Mouse (Mus musculus) MEL (cell line): ENCODE results near the gene Tbx3. TPM values are rescaled to one million over a fixed set of nuclear protein-coding genes. Genes with fewer than 3 reads are reported as not detected.

Source experiments
- DNase-seq: peaks from one replicate; pipeline ENCODE4 v3.0.0; 2011; ENCODE audit warnings: low read depth, low spot score
- H3K27ac ChIP-seq: 2 replicates; pipeline ENCODE4 v1.5.1; 2012; ENCODE audit warnings: low read depth, mild to moderate bottlenecking, control low read depth, low read length, moderate library complexity; ENCODE audit not compliant: control insufficient read depth
- H3K27me3 ChIP-seq, 2 experiments: fragments of 150-350 bp in 1 of 2; sonication (generic) in 1 of 2; 2 replicates each; pipeline ENCODE4 v1.6.1; 2012; ENCODE audit warnings: low read length in 2 of 2, mild to moderate bottlenecking in 2 of 2, improper control_type of control experiment in 1 of 2, moderate library complexity in 1 of 2; ENCODE audit not compliant: insufficient read depth in 2 of 2, control insufficient read depth in 1 of 2
- H3K36me3 ChIP-seq, 2 experiments: 2 replicates each; pipeline ENCODE4 v1.6.1; 2012 to 2014; ENCODE audit warnings: low read length in 2 of 2, improper control_type of control experiment in 1 of 2, inconsistent platforms in 1 of 2, mild to moderate bottlenecking in 1 of 2; ENCODE audit not compliant: insufficient read depth in 2 of 2, control insufficient read depth in 1 of 2
- H3K4me1 ChIP-seq, 2 experiments: fragments of 150-350 bp in 1 of 2; sonication (generic) in 1 of 2; 2 replicates each; pipeline ENCODE4 v1.6.1; 2012; ENCODE audit warnings: low read length in 2 of 2, improper control_type of control experiment in 1 of 2, mild to moderate bottlenecking in 1 of 2; ENCODE audit not compliant: insufficient read depth in 2 of 2, control insufficient read depth in 1 of 2
- H3K4me3 ChIP-seq, 2 experiments: fragments of 150-350 bp in 1 of 2; sonication (generic) in 1 of 2; 2 replicates each; pipeline ENCODE4 v1.5.1; 2012; ENCODE audit warnings: low read depth in 2 of 2, low read length in 2 of 2, mild to moderate bottlenecking in 2 of 2, moderate library complexity in 2 of 2, control low read depth in 1 of 2, improper control_type of control experiment in 1 of 2; ENCODE audit not compliant: control insufficient read depth in 1 of 2, insufficient read depth in 1 of 2
- H3K79me2 ChIP-seq: 2 replicates; pipeline ENCODE4 v1.6.1; 2012; ENCODE audit warnings: mild to moderate bottlenecking, low read length, moderate library complexity; ENCODE audit not compliant: control insufficient read depth, poor library complexity, insufficient read depth
- H3K9ac ChIP-seq: 2 replicates; pipeline ENCODE4 v1.6.1; 2012; ENCODE audit warnings: low read depth, mild to moderate bottlenecking, control low read depth, low read length, moderate library complexity; ENCODE audit not compliant: control insufficient read depth, poor library complexity, severe bottlenecking
- H3K9me3 ChIP-seq: fragments of 150-350 bp; sonication (generic); replicated peaks from 2 replicates; pipeline ENCODE4 v1.6.1; 2012; ENCODE audit warnings: mild to moderate bottlenecking, low read length, improper control_type of control experiment, moderate library complexity; ENCODE audit not compliant: insufficient read depth
- BHLHE40 ChIP-seq: IDR thresholded peaks from 2 replicates; pipeline ENCODE4 v1.6.1; 2012; ENCODE audit warnings: low read depth, mild to moderate bottlenecking, inconsistent platforms, low read length, improper control_type of control experiment, borderline replicate concordance
- CHD1 ChIP-seq: IDR thresholded peaks from 2 replicates; pipeline ENCODE4 v1.6.1; 2012; ENCODE audit warnings: low read depth, mild to moderate bottlenecking, inconsistent platforms, low read length, improper control_type of control experiment
- CHD2 ChIP-seq: IDR thresholded peaks from 2 replicates; pipeline ENCODE4 v1.6.1; 2011; ENCODE audit warnings: low read length, improper control_type of control experiment
- CTCF ChIP-seq, 3 experiments: IDR thresholded peaks in 2 of 3; conservative IDR thresholded peaks in 1 of 3; 2 replicates each; pipeline ENCODE4 v1.5.1; 2011 to 2012; ENCODE audit warnings: low read length in 3 of 3, low read depth in 2 of 3, mild to moderate bottlenecking in 2 of 3, improper control_type of control experiment in 1 of 3, inconsistent platforms in 1 of 3, mixed read lengths in 1 of 3, moderate library complexity in 1 of 3; ENCODE audit not compliant: control insufficient read depth in 1 of 3, insufficient read depth in 1 of 3, poor library complexity in 1 of 3, severe bottlenecking in 1 of 3
- ELF1 ChIP-seq: IDR thresholded peaks from 2 replicates; pipeline ENCODE4 v1.6.1; 2014; ENCODE audit warnings: low read depth, mild to moderate bottlenecking, inconsistent platforms, low read length, improper control_type of control experiment, moderate library complexity
- EP300 ChIP-seq, 2 experiments: IDR thresholded peaks; 2 replicates each; pipeline ENCODE4 v1.6.1; 2011; ENCODE audit warnings: improper control_type of control experiment in 2 of 2, low read length in 2 of 2, low read depth in 1 of 2, mild to moderate bottlenecking in 1 of 2
- ETS1 ChIP-seq: IDR thresholded peaks from 2 replicates; pipeline ENCODE4 v1.6.1; 2012; ENCODE audit warnings: low read depth, mild to moderate bottlenecking, inconsistent platforms, low read length, improper control_type of control experiment, moderate library complexity
- GATA1 ChIP-seq: IDR thresholded peaks from 2 replicates; pipeline ENCODE4 v1.6.1; 2011; ENCODE audit warnings: low read depth, low read length, improper control_type of control experiment
- JUND ChIP-seq: IDR thresholded peaks from 2 replicates; pipeline ENCODE4 v1.6.1; 2011; ENCODE audit warnings: low read depth, mild to moderate bottlenecking, improper control_type of control experiment, low read length
- KAT2A ChIP-seq: conservative IDR thresholded peaks from 2 replicates; pipeline ENCODE4 v1.6.1; 2012; ENCODE audit warnings: low read depth, low read length, improper control_type of control experiment, inconsistent platforms
- MAZ ChIP-seq: IDR thresholded peaks from 2 replicates; pipeline ENCODE4 v1.6.1; 2012; ENCODE audit warnings: low read depth, mild to moderate bottlenecking, inconsistent platforms, low read length, improper control_type of control experiment
- MEF2A ChIP-seq: IDR thresholded peaks from 2 replicates; pipeline ENCODE4 v1.6.1; 2014; ENCODE audit warnings: low read depth, mild to moderate bottlenecking, inconsistent platforms, low read length, improper control_type of control experiment; ENCODE audit not compliant: poor library complexity, insufficient replicate concordance, severe bottlenecking; ENCODE audit errors: extremely low read depth
- MXI1 ChIP-seq: IDR thresholded peaks from 2 replicates; pipeline ENCODE4 v1.6.1; 2011; ENCODE audit warnings: mild to moderate bottlenecking, low read depth, low read length, improper control_type of control experiment
- MYC ChIP-seq: IDR thresholded peaks from 2 replicates; pipeline ENCODE4 v1.6.1; 2011; ENCODE audit warnings: low read depth, mild to moderate bottlenecking, low read length, improper control_type of control experiment, moderate library complexity
- NELFE ChIP-seq: IDR thresholded peaks from 2 replicates; pipeline ENCODE4 v1.6.1; 2011; ENCODE audit warnings: low read depth, low read length, improper control_type of control experiment
- POLR2AphosphoS2 ChIP-seq: IDR thresholded peaks from 2 replicates; pipeline ENCODE4 v1.6.1; 2011; ENCODE audit warnings: low read length, improper control_type of control experiment
- POLR2AphosphoS5 ChIP-seq: IDR thresholded peaks from 2 replicates; pipeline ENCODE4 v1.6.1; 2012; ENCODE audit warnings: low read depth, borderline replicate concordance, mild to moderate bottlenecking, inconsistent platforms, low read length, moderate library complexity, mixed read lengths
- RAD21 ChIP-seq: IDR thresholded peaks from 2 replicates; pipeline ENCODE4 v1.6.1; 2011; ENCODE audit warnings: mild to moderate bottlenecking, low read depth, low read length, improper control_type of control experiment
- SIN3A ChIP-seq: IDR thresholded peaks from 2 replicates; pipeline ENCODE4 v1.6.1; 2012; ENCODE audit warnings: low read length, improper control_type of control experiment, inconsistent platforms
- SMC3 ChIP-seq: IDR thresholded peaks from 2 replicates; pipeline ENCODE4 v1.6.1; 2011; ENCODE audit warnings: low read depth, low read length, improper control_type of control experiment
- TAL1 ChIP-seq: IDR thresholded peaks from 2 replicates; pipeline ENCODE4 v1.6.1; 2012; ENCODE audit warnings: mild to moderate bottlenecking, inconsistent platforms, low read length, moderate library complexity, mixed read lengths
- TCF12 ChIP-seq: IDR thresholded peaks from 2 replicates; pipeline ENCODE4 v1.6.1; 2014; ENCODE audit warnings: low read depth, mild to moderate bottlenecking, inconsistent platforms, low read length, improper control_type of control experiment, moderate library complexity
- ZC3H11A ChIP-seq: IDR thresholded peaks from 2 replicates; pipeline ENCODE4 v1.6.1; 2012; ENCODE audit warnings: low read depth, mild to moderate bottlenecking, inconsistent platforms, low read length, improper control_type of control experiment
- ZNF384 ChIP-seq: IDR thresholded peaks from 2 replicates; pipeline ENCODE4 v1.6.1; 2012; ENCODE audit warnings: low read depth, mild to moderate bottlenecking, inconsistent platforms, low read length, improper control_type of control experiment
- polyA plus RNA-seq, 2 experiments: library from polyadenylated mRNA; stranded (reverse) in 1 of 2; unstranded in 1 of 2; fragments of >175 nt in 1 of 2; fragments of >200 nt in 1 of 2; gene quantifications; 2 replicates each; pipeline versions ENCODE4 v1.2.1 to v1.2.4; 2012; ENCODE audit warnings: low replicate concordance in 2 of 2, low read depth in 1 of 2; ENCODE audit not compliant: insufficient read length in 2 of 2, insufficient read depth in 1 of 2, missing spikeins in 1 of 2
- total RNA-seq: library from RNA; depleted of rRNA; stranded (reverse); fragments of 300-350 nt; gene quantifications from 2 replicates; pipeline ENCODE4 v1.2.3, GENCODE M21; 2012

Gene Tbx3
- total and polyA plus RNA-seq, 3 experiments, result not detected

DNA sequence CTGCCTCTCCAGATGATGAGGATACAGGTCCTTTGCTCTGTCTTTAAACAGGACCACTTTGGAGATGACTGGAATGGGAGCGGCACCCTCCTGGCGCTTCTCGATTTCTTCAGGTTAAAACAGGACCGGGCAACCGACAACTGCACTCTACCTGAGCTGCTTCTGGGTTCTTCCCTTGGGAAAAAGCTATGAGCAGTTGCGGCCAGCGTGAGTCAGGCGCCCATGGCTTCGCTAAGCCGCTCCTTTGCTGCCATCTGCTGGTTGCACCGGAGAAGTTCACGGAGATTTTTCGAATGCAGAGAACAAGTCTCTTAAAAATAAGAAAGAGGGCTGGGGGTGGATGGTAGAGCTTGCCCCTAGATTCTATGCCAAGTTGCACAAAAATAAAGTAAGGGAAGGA, 20.6 kb downstream of the Tbx3 start:
- Histone ChIP-seq H3K36me3 (no peaks in the 10 kb centered on the region), H3K9ac (no peak overlapping the region), H3K9me3 (no peaks in the 10 kb centered on the region), H3K27ac (no peak overlapping the region), H3K79me2 (no peaks in the 10 kb centered on the region), H3K4me3 (no peak overlapping the region), H3K27me3 (no peaks in the 10 kb centered on the region), H3K4me1 (no peaks in the 10 kb centered on the region)
- DNase-seq, result peak; percentile 12
- TF ChIP-seq GATA1 (no peak), TCF12 (no peak), SMC3 (peak; percentile 38), EP300 (IDR thresholded peaks at IDR 0.05; ENCODE audit: low read depth in 1 of 2, low read length in 2 of 2) (no peak), CTCF (IDR thresholded peaks at IDR 0.05 in 2 of 3, conservative IDR thresholded peaks at IDR 0.05 in 1 of 3; ENCODE audit: control insufficient read depth in 1 of 3, insufficient read depth in 1 of 3, low read depth in 2 of 3, low read length in 3 of 3, poor library complexity in 1 of 3, severe bottlenecking in 1 of 3) (peak; percentile 18 to 76 (median 39); a peak in 4 of 6 replicates), RAD21 (peak; percentile 38), JUND (no peak)

DNA sequence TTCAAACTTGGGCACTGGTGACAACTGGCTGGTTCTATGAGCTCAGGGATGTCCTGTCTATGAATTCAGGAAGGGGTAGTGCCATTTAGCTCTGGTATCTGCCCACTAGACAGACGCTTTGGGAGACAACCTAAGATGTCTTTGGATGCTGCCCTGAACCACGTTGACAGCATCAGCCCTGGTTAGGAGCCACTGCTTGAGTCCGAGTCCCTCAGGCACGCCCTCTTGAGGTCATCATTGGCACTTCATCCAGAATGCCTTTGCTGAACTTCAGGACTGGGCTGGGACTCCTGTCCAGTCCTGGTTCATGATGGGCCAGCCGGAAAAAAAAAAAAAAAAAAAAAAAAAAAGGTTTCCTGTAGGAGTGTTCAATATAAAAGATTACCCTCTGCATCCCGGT, 22.0 kb downstream of the Tbx3 start:
- Histone ChIP-seq H3K9ac (no peak overlapping the region), H3K9me3 (no peaks in the 10 kb centered on the region), H3K4me1 (no peaks in the 10 kb centered on the region), H3K27ac (no peak overlapping the region), H3K79me2 (no peaks in the 10 kb centered on the region), H3K36me3 (no peaks in the 10 kb centered on the region), H3K4me3 (no peak overlapping the region), H3K27me3 (no peaks in the 10 kb centered on the region)
- TF ChIP-seq NELFE (no peak), MAZ (no peak), KAT2A (no peak)
- DNase-seq, result no peak

DNA sequence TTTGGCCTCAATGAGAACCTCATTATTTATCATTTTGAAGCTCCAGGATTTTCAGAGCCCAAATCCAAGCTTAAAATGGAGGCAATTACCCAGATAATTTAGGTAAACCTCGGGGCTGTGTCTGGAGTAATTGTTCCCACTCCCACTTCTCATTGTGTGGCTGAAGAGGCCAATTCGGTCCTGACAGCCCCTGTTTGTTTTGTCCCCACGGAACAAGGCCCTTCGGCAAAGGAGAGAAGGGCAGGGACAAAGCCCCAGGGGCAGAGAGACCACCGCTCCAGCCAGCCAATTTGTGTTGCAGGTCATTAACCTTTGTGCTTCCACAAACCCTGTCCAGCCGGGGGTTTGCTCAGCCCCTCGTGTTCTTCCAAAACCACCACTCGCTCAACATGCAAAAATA, 24.4 kb downstream of the Tbx3 start:
- Histone ChIP-seq H3K4me1 (no peaks in the 10 kb centered on the region), H3K36me3 (no peaks in the 10 kb centered on the region), H3K9ac (no peak overlapping the region), H3K79me2 (no peaks in the 10 kb centered on the region), H3K27me3 (no peaks in the 10 kb centered on the region)
- no peak for DNase-seq
- no peak for TF ChIP-seq MYC
- no peak for TF ChIP-seq ZNF384
- TF ChIP-seq SMC3, result no peak
- no peak for TF ChIP-seq POLR2AphosphoS2
- TF ChIP-seq NELFE, result no peak
- no peak for TF ChIP-seq MXI1
- no peak for TF ChIP-seq CHD2
- TF ChIP-seq MAZ, result no peak
- no peak for TF ChIP-seq BHLHE40
- TF ChIP-seq JUND, result no peak
- TF ChIP-seq MEF2A, result no peak
- TF ChIP-seq ZC3H11A, result no peak
- no peak for TF ChIP-seq POLR2AphosphoS5
- no peak for TF ChIP-seq TAL1
- no peak for TF ChIP-seq ETS1
- no peak for TF ChIP-seq CHD1
- TF ChIP-seq KAT2A, result no peak
- no peak for TF ChIP-seq SIN3A
- TF ChIP-seq ELF1, result no peak
- TF ChIP-seq, all 39 proteins: peak for 0
- Histone ChIP-seq H3K9me3 (no peaks in the 10 kb centered on the region), H3K4me3 (no peak overlapping the region), H3K27ac (no peak overlapping the region)
